Mouse (Mus musculus) thymus, postnatal 0 days (tissue): ENCODE data around the gene BC005537. TPM values are rescaled to one million over a fixed set of nuclear protein-coding genes. Genes with fewer than 3 reads are reported as not detected.
"Not testable (repeated sequence)": the region's sequence is repeated elsewhere in the genome, so short reads cannot be mapped to it uniquely, and the experiment has no call there.

ENCODE experiments used
- DNase-seq: peaks from one replicate; pipeline ENCODE4 v3.0.0-alpha.2; 2015; ENCODE audit warnings: low spot score
- polyA plus RNA-seq: library from polyadenylated mRNA; unstranded; fragments of >200 nt; fragmentation: Nextera tagmentation; extraction: Ambion mirVana; gene quantifications from 2 replicates; pipeline ENCODE4 v1.2.1, GENCODE M21; 2015

The BC005537 gene
- polyA plus RNA-seq, 1 experiment from 2014 or later, result 25.6 TPM

DNA sequence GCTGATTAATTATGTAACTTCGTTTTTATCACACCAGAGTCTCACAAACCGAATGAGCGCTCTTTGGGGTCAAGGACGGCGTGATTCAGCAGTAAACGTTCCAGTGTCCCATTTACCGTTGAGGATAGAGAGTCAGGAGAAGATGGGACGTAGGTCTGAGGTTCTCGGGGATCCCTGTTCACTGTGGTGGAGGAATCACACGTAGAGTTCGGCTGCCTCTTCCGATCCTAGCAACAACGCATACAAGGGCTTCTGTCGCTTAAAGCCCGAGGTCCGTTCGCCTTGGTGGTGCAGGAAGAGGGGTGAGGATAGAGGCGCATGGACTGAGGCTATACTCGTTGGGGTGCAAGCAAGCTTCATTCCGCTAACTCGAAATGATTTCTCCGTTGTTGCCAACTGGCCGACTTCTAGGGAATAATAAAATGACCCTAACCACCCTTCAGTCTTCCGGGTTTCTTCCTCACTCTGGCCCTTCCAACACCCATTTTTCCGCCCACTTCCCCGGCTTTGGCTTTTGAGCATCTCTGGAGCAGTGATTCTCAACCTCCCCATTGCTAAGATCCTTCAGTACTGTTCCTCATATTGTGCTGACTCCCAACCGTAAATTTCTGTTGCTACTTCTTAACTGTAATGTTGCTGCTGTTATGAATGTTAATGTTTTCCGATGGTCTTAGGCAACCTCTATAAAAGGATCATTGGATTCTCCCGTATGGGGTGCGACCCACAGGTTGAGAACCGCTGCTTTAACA is 1.4 kb upstream of the BC005537 start:
- peak; percentile 38 for DNase-seq

DNA sequence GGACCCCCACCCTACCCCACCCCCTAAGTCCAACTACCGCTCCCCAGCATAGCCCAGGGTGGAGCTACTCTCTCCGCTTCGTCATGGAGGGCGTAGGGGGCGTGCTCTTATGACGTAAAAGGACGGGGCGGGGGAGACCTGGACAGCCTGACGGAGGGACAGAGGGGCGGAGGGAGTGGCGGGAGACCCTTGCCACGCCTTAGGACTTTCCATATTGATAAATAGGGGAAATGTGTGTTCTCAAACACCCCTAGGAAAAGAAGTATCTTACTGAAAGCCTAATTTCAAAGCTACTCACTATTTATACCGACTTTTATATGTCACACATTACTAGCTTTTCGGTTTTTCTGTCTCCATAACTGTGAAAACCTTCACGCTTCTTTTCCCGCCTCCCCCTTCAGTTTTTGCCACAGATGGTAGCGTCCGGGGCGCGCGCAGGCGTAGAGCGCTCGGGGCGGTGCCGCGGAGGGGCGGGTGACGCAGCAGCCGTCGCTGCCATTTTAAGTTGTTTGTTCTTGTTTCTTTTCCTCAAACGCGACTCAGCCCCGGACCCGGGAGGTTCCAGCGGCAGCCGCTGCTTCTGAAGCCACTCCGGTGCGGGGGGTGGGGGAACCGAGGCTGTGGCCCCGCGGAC is 666 bp upstream of the BC005537 start:
- peak; percentile 99 for DNase-seq

- peak; percentile 43 for DNase-seq
Observed at GRCm38 (mm10) chr13:24802131-24802691, 754 bp downstream of the BC005537 start.

DNA sequence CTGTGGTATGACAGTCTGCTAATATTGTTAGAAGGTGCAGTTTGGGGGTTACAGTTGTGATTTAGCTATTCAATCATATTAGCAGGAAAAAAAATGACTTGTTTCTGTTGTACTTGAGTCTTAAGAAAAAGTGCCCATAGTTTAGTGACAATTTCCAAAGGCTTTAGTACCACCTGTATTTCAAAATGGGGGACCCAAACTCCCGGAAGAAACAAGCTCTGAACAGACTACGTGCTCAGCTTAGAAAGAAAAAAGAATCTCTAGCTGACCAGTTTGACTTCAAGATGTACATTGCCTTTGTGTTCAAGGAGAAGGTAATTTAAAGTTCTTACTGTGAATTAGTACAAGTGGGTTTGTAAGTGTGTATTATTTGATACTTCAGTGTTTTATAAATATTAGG is 1.7 kb downstream of the BC005537 start:
- peak; percentile 23 for DNase-seq

- DNase-seq, result no peak
Observed at GRCm38 (mm10) chr13:24806079-24806478, 4.6 kb downstream of the BC005537 start.

GRCm38 (mm10) chr13:24812521-24812920 is 11.1 kb downstream of the BC005537 start:
- DNase-seq, result no peak

DNA sequence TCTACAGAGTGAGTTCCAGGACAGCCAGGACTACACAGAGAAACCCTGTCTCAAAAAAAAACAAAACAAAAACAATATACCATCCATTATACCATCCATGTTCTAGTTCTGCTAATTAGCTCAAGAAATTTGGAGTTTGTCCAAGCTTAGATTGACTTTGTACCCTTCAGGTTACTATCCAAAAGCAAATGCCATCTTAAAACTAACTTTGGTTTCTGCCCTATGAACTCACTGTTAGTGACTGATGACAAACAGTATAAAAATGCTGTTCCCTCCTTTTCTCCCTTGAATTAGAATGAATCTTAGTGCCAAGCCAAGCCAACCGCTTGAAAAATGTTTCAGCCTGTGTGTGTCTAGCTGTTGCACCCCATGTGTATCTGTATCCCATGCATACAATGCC is 13.2 kb downstream of the BC005537 start:
- no peak for DNase-seq

DNA sequence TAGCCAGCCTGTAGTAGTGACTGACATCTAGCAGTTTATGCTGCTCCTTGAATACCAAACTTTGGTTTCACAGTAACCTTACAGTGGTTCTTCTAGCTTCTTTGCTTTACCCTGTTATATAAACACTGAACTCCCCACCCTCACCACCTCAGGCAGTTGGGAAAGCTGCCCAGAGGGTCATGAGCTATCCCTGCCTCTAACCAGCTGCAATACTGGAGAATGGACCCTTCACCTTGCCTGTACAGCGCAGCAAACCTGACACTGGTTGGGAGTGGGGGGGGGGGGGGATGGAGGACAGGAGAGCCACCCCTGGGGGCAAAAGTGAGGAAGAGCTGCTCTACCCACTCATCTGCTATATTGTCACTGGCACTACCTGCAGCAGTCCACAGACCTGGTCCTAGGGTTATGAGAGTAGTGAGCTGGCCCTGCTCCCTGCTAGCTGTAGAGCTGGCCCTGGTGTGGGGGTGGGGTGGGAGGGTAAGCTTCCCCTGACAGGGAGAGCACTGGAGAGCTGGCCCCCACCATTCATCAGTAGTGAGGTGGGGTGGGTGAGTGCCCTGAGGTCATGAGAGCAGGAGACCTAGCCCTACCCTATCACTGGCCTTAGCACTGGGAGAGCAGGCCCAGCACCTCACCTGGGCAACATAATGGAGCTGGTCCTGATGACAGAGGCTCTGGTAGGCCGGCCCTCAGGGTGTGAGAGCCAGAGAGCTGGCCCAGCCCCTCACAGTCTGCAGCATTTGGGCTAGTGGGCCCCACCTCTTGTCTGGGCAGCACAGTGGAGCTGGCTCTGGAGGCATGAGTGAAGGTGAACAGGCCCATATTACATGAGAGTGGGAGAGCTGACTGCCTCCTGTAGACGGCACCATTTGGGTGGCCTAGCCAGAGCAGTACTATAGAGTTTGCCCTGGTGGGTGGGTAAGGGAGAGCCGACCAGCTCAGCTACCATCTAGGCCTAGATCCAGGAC is 15.0 kb downstream of the BC005537 start:
- no peak for DNase-seq

DNA sequence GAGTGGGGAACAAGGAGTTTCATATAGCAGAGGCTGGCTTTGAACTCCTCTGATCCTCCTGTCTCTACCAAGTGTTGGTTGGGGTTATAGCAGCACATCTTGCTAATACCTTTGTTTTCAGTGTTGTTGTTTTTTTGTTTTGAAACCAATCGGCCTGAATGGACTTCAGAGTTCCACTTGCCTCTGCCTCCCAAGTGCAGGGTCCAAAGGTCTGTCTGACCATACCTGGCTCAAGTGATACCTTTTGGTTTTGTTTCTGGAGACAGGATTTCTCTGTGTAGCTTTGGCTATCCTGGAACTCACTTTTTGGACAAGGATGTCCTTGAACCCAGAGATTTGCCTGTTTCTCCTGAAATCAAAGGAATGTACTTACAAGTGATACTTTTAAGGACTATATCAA is 18.5 kb downstream of the BC005537 start:
- DNase-seq, result no peak

DNA sequence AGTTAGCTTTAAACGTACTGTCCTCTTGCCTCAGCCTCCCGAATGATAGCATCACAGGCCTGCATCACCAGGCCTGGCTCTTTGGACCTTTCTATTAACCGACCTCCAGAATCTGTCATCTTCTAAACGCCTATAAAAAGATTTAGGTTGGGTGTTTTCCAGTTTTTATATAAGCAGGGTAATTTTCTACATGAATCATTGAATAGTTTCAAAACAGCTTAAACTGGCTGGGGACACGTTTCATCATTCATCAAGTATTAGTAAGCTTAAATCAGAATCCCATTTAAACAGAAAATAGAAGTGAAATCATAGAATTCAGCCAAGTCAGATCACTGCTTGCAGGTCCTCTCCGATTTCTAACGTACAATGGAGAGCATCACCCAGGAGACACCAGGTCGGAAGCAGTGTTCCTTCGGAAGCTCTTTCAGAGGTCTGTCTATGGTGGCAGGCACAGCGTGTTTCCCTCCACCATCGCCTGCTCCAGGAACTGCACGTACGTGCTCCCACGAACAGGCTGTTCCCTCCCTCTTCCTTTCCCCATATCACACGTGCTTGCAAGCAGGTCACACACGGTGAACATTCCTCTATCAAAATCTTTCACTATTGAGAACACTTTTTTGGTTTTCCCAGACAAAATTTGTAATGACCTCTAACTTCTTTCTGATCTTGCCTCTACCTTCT is 21.3 kb downstream of the BC005537 start:
- no peak for DNase-seq

- DNase-seq, result no peak
Observed at GRCm38 (mm10) chr13:24824647-24825046, 23.2 kb downstream of the BC005537 start.

DNA sequence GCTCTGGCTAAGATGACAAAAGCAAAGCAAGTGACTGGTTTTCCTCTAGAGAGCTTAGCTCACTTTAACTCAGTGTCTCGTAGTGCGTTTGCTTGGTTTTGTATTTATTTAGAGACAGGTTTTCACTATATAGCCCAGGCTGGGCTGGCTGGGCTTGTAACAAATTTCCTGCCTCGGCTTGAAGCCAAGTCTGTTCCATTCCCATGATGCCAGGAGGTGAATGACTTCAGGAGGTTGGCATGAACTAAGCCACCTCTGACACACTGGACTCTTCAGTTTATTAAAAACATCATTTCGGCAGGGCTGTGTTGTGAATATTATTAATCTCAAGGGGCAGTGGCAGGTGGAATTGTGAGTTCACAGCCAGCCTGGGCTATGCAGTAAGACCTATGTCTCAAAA is 24.1 kb downstream of the BC005537 start:
- DNase-seq, result no peak

DNA sequence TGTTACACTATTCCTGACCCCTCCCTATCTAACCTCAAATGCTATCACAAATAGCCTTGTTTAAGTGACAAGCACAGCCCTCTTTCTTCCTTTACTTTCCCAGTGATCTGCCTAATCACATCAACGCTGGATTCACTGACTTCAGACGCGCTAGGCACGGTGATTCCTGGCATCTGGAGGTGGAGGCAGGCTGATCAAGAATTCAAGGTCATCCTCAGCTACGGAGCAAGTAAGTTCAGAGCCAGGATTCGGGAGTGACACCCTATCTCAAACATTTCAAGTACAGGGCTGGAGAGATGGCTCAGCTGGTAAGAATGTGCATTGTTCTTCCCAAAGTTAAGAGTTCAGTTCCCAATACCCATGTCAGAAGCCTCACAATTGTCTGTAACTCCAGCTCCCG is 24.7 kb downstream of the BC005537 start:
- no peak for DNase-seq

GRCm38 (mm10) chr13:24830756-24831352 is 29.4 kb downstream of the BC005537 start:
- DNase-seq, result peak; percentile 40

GRCm38 (mm10) chr13:24831353-24832130 is 30.1 kb downstream of the BC005537 start, which contains the start of the genes Acot13 and Tdp2:
TSS of gene Acot13 (minus strand) at chr13:24831540.
TSS of gene Tdp2 (plus strand) at chr13:24831679.
- peak; percentile 98 for DNase-seq

DNA sequence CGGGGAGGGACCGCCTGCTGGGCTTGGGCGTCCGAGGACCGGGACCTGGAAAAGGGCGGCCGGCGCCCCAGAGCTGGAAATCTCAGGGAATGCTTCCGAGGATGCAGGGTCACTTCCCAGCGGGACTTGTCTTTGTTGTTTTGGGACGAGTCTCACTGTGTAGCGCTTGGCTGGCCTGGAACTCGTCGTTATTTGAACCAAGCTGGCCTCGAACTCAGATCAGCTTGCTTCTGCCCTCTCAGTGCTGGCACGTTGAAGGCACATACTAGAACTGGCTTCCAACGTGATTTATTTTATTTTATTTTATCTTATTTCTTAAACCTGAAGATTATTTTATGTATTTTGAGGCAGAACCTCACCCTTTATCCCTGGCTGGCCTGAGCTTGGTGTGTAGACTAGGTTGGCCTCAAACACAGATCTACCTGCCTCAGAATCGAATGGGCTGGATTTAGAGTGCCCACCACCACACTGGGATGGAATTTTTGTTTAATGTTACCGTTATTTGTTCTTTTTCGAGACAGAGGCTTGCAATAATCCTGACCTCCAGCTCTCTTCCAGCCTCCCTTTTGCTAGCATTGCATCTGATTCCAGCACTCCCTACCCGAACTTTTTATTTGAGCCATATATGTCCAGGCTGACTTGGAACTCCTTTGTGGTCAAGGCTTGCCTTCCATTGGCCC is 30.8 kb downstream of the BC005537 start:
- DNase-seq, result no peak

- no peak for DNase-seq
Observed at GRCm38 (mm10) chr13:24832811-24833155, 31.3 kb downstream of the BC005537 start.

- not testable (repeated sequence) for DNase-seq
Observed at GRCm38 (mm10) chr13:24837765-24838164, 36.3 kb downstream of the BC005537 start.

GRCm38 (mm10) chr13:24839831-24840230 is 38.4 kb downstream of the BC005537 start:
- no peak for DNase-seq
